Mouse (Mus musculus) adrenal gland, postnatal 14 days (tissue): Measurements from ENCODE around the gene Junb. TPM values are rescaled to one million over a fixed set of nuclear protein-coding genes. Genes with fewer than 3 reads are reported as not detected.
A peak's percentile ranks its signal among the peaks of the same experiment; 100 is the strongest.

Source experiments
- DNase-seq: peaks from one replicate; pipeline ENCODE4 v3.0.0; 2021; ENCODE audit warnings: mixed read lengths
- long read RNA-seq, 2 experiments: library from polyadenylated mRNA; stranded (forward); transcript quantifications; one replicate each; pipeline ENCODE4 v2.0.0; 2021
- total RNA-seq: library from RNA; stranded (reverse); gene quantifications from 2 replicates; pipeline ENCODE4 v1.2.3, GENCODE M21; 2021

Junb gene
- total RNA-seq = 58.3 and 211 TPM in 2 replicates
- long read RNA-seq, experiment 1, transcript Junb-201 (1 exons, 1,809 nt) = major isoform, 376 of 376 reads
- long read RNA-seq, experiment 1, partial matches to known transcripts = 0 of 376 reads
- long read RNA-seq, experiment 1, other reads (novel, unspliced or antisense) = 0 of 376 reads
- long read RNA-seq, experiment 2, transcript Junb-201 (1 exons, 1,809 nt) = major isoform, 667 of 668 reads
- long read RNA-seq, experiment 2, partial matches to known transcripts = 0 of 668 reads
- long read RNA-seq, experiment 2, other reads (novel, unspliced or antisense) = 1 of 668 reads

GRCm38 (mm10) chr8:84978248-84978940 is at the start of gene Junb:
Gene Junb, minus strand, starts transcription at chr8:84978718.
- DNase-seq = peak; percentile 98

GRCm38 (mm10) chr8:85027922-85028321 is 49.4 kb upstream of the Junb start:
- no peak for DNase-seq

- DNase-seq = no peak
Observed at GRCm38 (mm10) chr8:85027516-85027855, 49.0 kb upstream of the Junb start.

GRCm38 (mm10) chr8:85026670-85027515 is 48.4 kb upstream of the Junb start, which contains the start of gene Trir:
Gene Trir, plus strand, starts transcription at chr8:85026823.
- peak; percentile 98 for DNase-seq

- peak; percentile 90 for DNase-seq
Observed at GRCm38 (mm10) chr8:85025098-85025932, 46.8 kb upstream of the Junb start, which contains the start of gene Asna1. Gene Asna1, minus strand, starts transcription at chr8:85025281.

GRCm38 (mm10) chr8:85023846-85024245 is 45.3 kb upstream of the Junb start:
- DNase-seq = no peak

GRCm38 (mm10) chr8:85021514-85022055 is 43.1 kb upstream of the Junb start:
- no peak for DNase-seq

GRCm38 (mm10) chr8:85017209-85017608 is 38.7 kb upstream of the Junb start:
- DNase-seq = no peak

- DNase-seq = no peak
Observed at GRCm38 (mm10) chr8:85016724-85017123, 38.2 kb upstream of the Junb start.

- DNase-seq = no peak
Observed at GRCm38 (mm10) chr8:85014431-85014830, 35.9 kb upstream of the Junb start, which contains the start of gene Best2. Gene Best2, minus strand, starts transcription at chr8:85014531.

GRCm38 (mm10) chr8:85013230-85013840 is 34.8 kb upstream of the Junb start:
- DNase-seq = peak; percentile 83

- DNase-seq = no peak
Observed at GRCm38 (mm10) chr8:85011242-85011641, 32.7 kb upstream of the Junb start.

- DNase-seq = peak; percentile 82
Observed at GRCm38 (mm10) chr8:85007686-85008085, 29.2 kb upstream of the Junb start.

GRCm38 (mm10) chr8:84997649-84998295 is 19.3 kb upstream of the Junb start:
- DNase-seq = peak; percentile 94

GRCm38 (mm10) chr8:84996978-84997377 is 18.5 kb upstream of the Junb start:
- DNase-seq = no peak

- DNase-seq = no peak
Observed at GRCm38 (mm10) chr8:84995680-84996079, 17.2 kb upstream of the Junb start.

GRCm38 (mm10) chr8:84994375-84994774 is 15.9 kb upstream of the Junb start:
- no peak for DNase-seq

- DNase-seq = no peak
Observed at GRCm38 (mm10) chr8:84990836-84991235, 12.3 kb upstream of the Junb start.

GRCm38 (mm10) chr8:84990349-84990748 is 11.8 kb upstream of the Junb start, which contains the start of gene Hook2:
Gene Hook2, plus strand, starts transcription at chr8:84990603.
- peak; percentile 98 for DNase-seq

- peak; percentile 96 for DNase-seq
Observed at GRCm38 (mm10) chr8:84989810-84990209, 11.3 kb upstream of the Junb start.
